8 mouse cellular contexts compared by ENCODE assay signal in the genomic region with DNA sequence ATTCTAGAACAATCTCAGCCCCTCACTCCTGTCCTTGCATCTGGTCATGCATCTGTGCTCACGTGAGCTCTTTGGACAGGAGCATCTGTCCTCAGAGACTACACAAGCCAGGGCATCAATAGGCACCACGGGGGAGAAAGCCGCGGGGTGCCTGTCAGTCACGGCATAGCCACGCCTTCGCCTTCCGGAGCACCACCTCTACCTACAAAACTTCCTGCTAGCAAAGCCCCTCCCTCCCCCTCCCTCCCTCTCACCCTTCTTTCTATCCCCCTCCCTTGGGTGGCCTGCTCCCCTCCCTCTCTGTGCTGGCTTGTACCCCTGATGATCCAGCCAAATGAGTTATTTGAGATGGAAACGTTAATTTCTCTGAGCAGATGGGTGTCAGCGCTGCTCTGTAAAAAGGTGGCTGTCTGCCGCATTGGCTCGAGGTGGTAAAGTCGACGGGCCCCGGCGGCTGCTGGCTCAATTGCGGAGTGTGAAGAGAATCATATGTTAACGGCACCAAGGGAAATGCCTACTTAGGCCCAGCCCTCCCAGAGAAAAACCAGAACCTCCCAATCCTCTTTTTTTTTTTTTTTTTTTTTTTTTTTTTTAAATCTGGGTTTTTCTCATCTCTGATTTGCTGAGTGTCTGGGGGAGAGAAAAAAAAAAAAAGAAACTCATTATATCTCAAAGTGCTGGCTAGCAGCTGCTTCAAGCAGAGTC.
DNase-seq lines count a peak whose midpoint lies in the region; ATAC-seq lines count a peak whose summit lies in the region.

No protein-coding gene starts in this region.

- no peaks in the 10 kb centered on the region for H3K9me3 ChIP-seq in intestine, embryonic 16.5 days (ENCODE audit: control insufficient read depth, low read length)

- ATAC-seq in intestine, embryonic 16.5 days, result peak; percentile 31

- H3K4me3 ChIP-seq in intestine, embryonic 16.5 days (ENCODE audit: low read length), result peak overlapping the region; percentile 40

- no peaks in the 10 kb centered on the region for H3K36me3 ChIP-seq in intestine, embryonic 16.5 days (ENCODE audit: control insufficient read depth, insufficient read depth, low read length)

- WGBS in intestine, embryonic 16.5 days, result 0% methylated on average over 18 of the region's 18 CpGs

- H3K4me2 ChIP-seq in intestine, embryonic 16.5 days (ENCODE audit: low read depth, low read length), result peak overlapping the region; percentile 80

- 0 out of 2 replicates have a peak, but pooled peaks cover 3% of the 10 kb centered on the region for H3K27me3 ChIP-seq in intestine, embryonic 16.5 days (replicated peaks; ENCODE audit: control insufficient read depth, insufficient read depth, low read length)

- peak overlapping the region; percentile 49; the same call in 1 of the 2 replicates for H3K9ac ChIP-seq in intestine, embryonic 16.5 days (ENCODE audit: low read depth, low read length)

- peak; percentile 16 for DNase-seq in adrenal gland, postnatal 10 days
- DNase-seq in adrenal gland, adult 18-20 months (ENCODE audit: low spot score in 2 of 2), result no peak
- DNase-seq in cerebellum, adult 9-11 months, result peak; percentile 55
- peak; percentile 49 to 63 for DNase-seq in frontal cortex, postnatal 36 days (ENCODE audit: low spot score in 2 of 2)
- peak; percentile 40 for DNase-seq in liver
- DNase-seq in neural tube, embryonic 10.5 days (ENCODE audit: extremely low spot score, low spot score), result peak; percentile 51
- peak; percentile 66 to 78 for DNase-seq in thymus, postnatal 36 days

- H3K27ac ChIP-seq in intestine, embryonic 16.5 days (ENCODE audit: low read length), result no peak overlapping the region

- H3K4me1 ChIP-seq in intestine, embryonic 16.5 days (ENCODE audit: control insufficient read depth, insufficient read depth, low read length), result peaks cover 13% of the 10 kb centered on the region

Comparison
In these comparisons a context has a peak if more than half of its experiments do, and no peak if none do; other contexts are left out.
1. DNase-seq: peak in adrenal gland, postnatal 10 days (single experiment), cerebellum, adult 9-11 months (single experiment), frontal cortex, postnatal 36 days (2 of 2), liver (single experiment), neural tube, embryonic 10.5 days (single experiment) and thymus, postnatal 36 days (2 of 2); none in adrenal gland, adult 18-20 months (0 of 2).